Mouse (Mus musculus) midbrain, embryonic 11.5 days (tissue): ENCODE results near the gene Anxa6. TPM values are rescaled to one million over a fixed set of nuclear protein-coding genes. Genes with fewer than 3 reads are reported as not detected.

Source experiments
- polyA plus RNA-seq: library from polyadenylated mRNA; unstranded; fragments of >200 nt; fragmentation: Nextera tagmentation; extraction: Ambion mirVana; gene quantifications from 2 replicates; pipeline ENCODE4 v1.2.1, GENCODE M21; 2014

Gene Anxa6
- polyA plus RNA-seq, 1 experiment from 2014 or later: 71.2 TPM

Other genes starting within 250 kb of the Anxa6 start
- gene Cdc42se2, start 245.8 kb downstream of the Anxa6 start, polyA plus RNA-seq: 259 and 281 TPM in 2 replicates
- 5.2 and 5.8 TPM in 2 replicates for gene Lyrm7, start 172.5 kb downstream of the Anxa6 start, polyA plus RNA-seq
- gene Hint1, start 167.1 kb downstream of the Anxa6 start, polyA plus RNA-seq: 694 and 720 TPM in 2 replicates
- 57.2 and 60.5 TPM in 2 replicates for gene Gpx3, start 131.0 kb downstream of the Anxa6 start, polyA plus RNA-seq
- 8.9 and 9.9 TPM in 2 replicates for gene Tnip1, start 70.5 kb downstream of the Anxa6 start, polyA plus RNA-seq
- gene Ccdc69, start 44.7 kb upstream of the Anxa6 start, polyA plus RNA-seq: 0.37 and 0.41 TPM in 2 replicates
- 14.0 and 15.0 TPM in 2 replicates for gene Gm2a, start 64.7 kb upstream of the Anxa6 start, polyA plus RNA-seq
- gene Slc36a3, start 118.3 kb upstream of the Anxa6 start, polyA plus RNA-seq: not detected in 2 replicates
- gene Slc36a2, start 151.6 kb upstream of the Anxa6 start, polyA plus RNA-seq: not detected in 2 replicates
- gene Slc36a1, start 170.9 kb upstream of the Anxa6 start, polyA plus RNA-seq: 1.7 and 2.0 TPM in 2 replicates